Comparison of ENCODE assay signal across 8 mouse cellular contexts in genomic region chr7:45682144-45683126, GRCm38 (mm10). TPM values are rescaled to one million over a fixed set of nuclear protein-coding genes. Genes with fewer than 3 reads are reported as not detected.
DNase-seq lines count a peak whose midpoint lies in the region; ATAC-seq lines count a peak whose summit lies in the region.

No protein-coding gene starts in this region.

- no peaks in the 10 kb centered on the region for H3K36me3 ChIP-seq in intestine, embryonic 15.5 days

- H3K4me1 ChIP-seq in intestine, embryonic 15.5 days (replicated peaks) = peaks cover 41% of the 10 kb centered on the region

- no peaks in the 10 kb centered on the region for H3K9me3 ChIP-seq in intestine, embryonic 15.5 days

- peak overlapping the region; percentile 34; the same call in 1 of the 2 replicates for H3K27ac ChIP-seq in intestine, embryonic 15.5 days

- H3K4me3 ChIP-seq in intestine, embryonic 15.5 days (replicated peaks) = no peak overlapping the region

- intact Hi-C loops in left cerebral cortex, postnatal 25 days (cut with DNase I) = loop anchor here (5.0 kb wide), 2 partner anchors 75 to 90 kb away; no protein-coding TSS in a partner anchor

- no peaks in the 10 kb centered on the region for H3K27me3 ChIP-seq in intestine, embryonic 15.5 days (replicated peaks)

- peak; percentile 57 for ATAC-seq in intestine, embryonic 15.5 days

- peak overlapping the region; percentile 49 for H3K4me2 ChIP-seq in intestine, embryonic 15.5 days (replicated peaks)

- WGBS in intestine, embryonic 15.5 days = 28% methylated on average over 14 of the region's 14 CpGs

- peak; percentile 85 to 90 for DNase-seq in adrenal gland, adult 18-20 months (ENCODE audit: low spot score in 2 of 2)
- DNase-seq in embryo, embryonic 10.5 days (ENCODE audit: low spot score) = peak; percentile 95
- peak; percentile 75 to 90 for DNase-seq in gastrocnemius, postnatal 4 days (ENCODE audit: low spot score in 2 of 2)
- peak; percentile 82 to 89 for DNase-seq in left cerebral cortex, postnatal 25 days (ENCODE audit: low spot score in 2 of 2)
- peak; percentile 94 for DNase-seq in mesoderm, embryonic 11.5 days (ENCODE audit: low read depth, low spot score)
- DNase-seq in right cerebral cortex, postnatal 14 days = peak; percentile 92
- peak; percentile 80 to 92 for DNase-seq in urinary bladder, postnatal 4 days (ENCODE audit: low spot score in 2 of 2)

- H3K9ac ChIP-seq in intestine, embryonic 15.5 days = peak overlapping the region; percentile 36; the same call in 1 of the 2 replicates

RNA-seq across cellular contexts. Expression of gene Ntn5, which starts 1.4 kb away (rescaled TPM):
- total RNA-seq in adrenal gland, adult 18-20 months (2021) = under 1 TPM; 0.36 to 0.61 TPM
- total RNA-seq in gastrocnemius, postnatal 4 days (2021) = 1 to 10 TPM in 1 of 2 experiments, under 1 TPM in 1; 0.88 to 1.3 TPM
- 0.73 TPM in 2 replicates for polyA plus RNA-seq in intestine, embryonic 15.5 days (2015; fragmentation: Nextera tagmentation; extraction: Ambion mirVana)
- 1 to 10 TPM; 3.4 to 3.5 TPM for total RNA-seq in left cerebral cortex, postnatal 25 days (2021)

RNA-seq across cellular contexts. Expression of gene Sec1, which starts 11.8 kb away (rescaled TPM):
- under 1 TPM; 0.23 to 0.35 TPM for total RNA-seq in adrenal gland, adult 18-20 months (2021)
- under 1 TPM; 0.23 to 0.39 TPM for total RNA-seq in gastrocnemius, postnatal 4 days (2021)
- 1.9 and 2.0 TPM in 2 replicates for polyA plus RNA-seq in intestine, embryonic 15.5 days (2015; fragmentation: Nextera tagmentation; extraction: Ambion mirVana)
- under 1 TPM; 0.37 to 0.48 TPM for total RNA-seq in left cerebral cortex, postnatal 25 days (2021)

RNA-seq across cellular contexts. Expression of gene Fut2, which starts 16.2 kb away (rescaled TPM):
- under 1 TPM in 1 of 2 experiments, not detected in 1; 0.13 TPM for total RNA-seq in adrenal gland, adult 18-20 months (2021)
- not detected for total RNA-seq in gastrocnemius, postnatal 4 days (2021)
- 12.2 and 12.8 TPM in 2 replicates for polyA plus RNA-seq in intestine, embryonic 15.5 days (2015; fragmentation: Nextera tagmentation; extraction: Ambion mirVana)
- under 1 TPM in 1 of 2 experiments, not detected in 1; 0.21 TPM for total RNA-seq in left cerebral cortex, postnatal 25 days (2021)

RNA-seq across cellular contexts. Expression of gene Car11, which starts 17.2 kb away (rescaled TPM):
- 10 to 100 TPM; 15.8 to 16.9 TPM for total RNA-seq in adrenal gland, adult 18-20 months (2021)
- 1 to 10 TPM; 4.6 to 4.9 TPM for total RNA-seq in gastrocnemius, postnatal 4 days (2021)
- 5.5 and 6.4 TPM in 2 replicates for polyA plus RNA-seq in intestine, embryonic 15.5 days (2015; fragmentation: Nextera tagmentation; extraction: Ambion mirVana)
- 100 to 1,000 TPM; 184 to 223 TPM for total RNA-seq in left cerebral cortex, postnatal 25 days (2021)

RNA-seq across cellular contexts. Expression of gene Dbp, which starts 22.5 kb away (rescaled TPM):
- 10 to 100 TPM; 64.8 to 96.6 TPM for total RNA-seq in adrenal gland, adult 18-20 months (2021)
- total RNA-seq in gastrocnemius, postnatal 4 days (2021) = 10 to 100 TPM; 22.1 to 26.9 TPM
- polyA plus RNA-seq in intestine, embryonic 15.5 days (2015; fragmentation: Nextera tagmentation; extraction: Ambion mirVana) = 3.1 and 3.4 TPM in 2 replicates
- total RNA-seq in left cerebral cortex, postnatal 25 days (2021) = 100 to 1,000 TPM in 1 of 2 experiments, 10 to 100 TPM in 1; 66.2 to 147 TPM
